Mouse (Mus musculus) limb, embryonic 13.5 days (tissue): ENCODE results near the gene Pphln1. TPM values are rescaled to one million over a fixed set of nuclear protein-coding genes. Genes with fewer than 3 reads are reported as not detected.

Source experiments
- ATAC-seq: fragments of 200-750 bp; cut with Nextera tagmentation; 2 replicates; pipeline ENCODE4 v1.8.0; 2017; ENCODE audit warnings: low read depth, moderate number of reproducible peaks, moderate TSS enrichment; ENCODE audit not compliant: low FRiP score
- H3K27ac ChIP-seq: fragments of 300-500 bp; sonication (generic); 2 replicates; pipeline ENCODE4 v1.5.1; 2015; ENCODE audit warnings: inconsistent platforms, mild to moderate bottlenecking, moderate library complexity
- H3K27me3 ChIP-seq: fragments of 300-500 bp; sonication (generic); 2 replicates; pipeline ENCODE4 v1.6.1; 2015; ENCODE audit warnings: mild to moderate bottlenecking, inconsistent platforms
- H3K36me3 ChIP-seq: fragments of 300-500 bp; sonication (generic); 2 replicates; pipeline ENCODE4 v1.6.1; 2015; ENCODE audit warnings: inconsistent platforms, mild to moderate bottlenecking, moderate library complexity
- H3K4me1 ChIP-seq: fragments of 300-500 bp; sonication (generic); 2 replicates; pipeline ENCODE4 v1.6.1; 2015; ENCODE audit warnings: inconsistent platforms
- H3K4me2 ChIP-seq: fragments of 300-500 bp; sonication (generic); replicated peaks from 2 replicates; pipeline ENCODE4 v1.6.1; 2015; ENCODE audit warnings: inconsistent platforms, mild to moderate bottlenecking, moderate library complexity
- H3K4me3 ChIP-seq: fragments of 300-500 bp; sonication (generic); 2 replicates; pipeline ENCODE4 v1.5.1; 2015; ENCODE audit warnings: moderate library complexity, mild to moderate bottlenecking, inconsistent platforms
- H3K9ac ChIP-seq: fragments of 300-500 bp; sonication (generic); 2 replicates; pipeline ENCODE4 v1.6.1; 2015; ENCODE audit warnings: mild to moderate bottlenecking, inconsistent platforms
- H3K9me3 ChIP-seq: fragments of 300-500 bp; sonication (generic); 2 replicates; pipeline ENCODE4 v1.6.1; 2016; ENCODE audit warnings: inconsistent platforms
- WGBS: fragments of 180-500 bp; shearing (Covaris S2); methylation state at CpG from one replicate; pipeline ENCODE4 v1.1.7; 2015; 5-methylcytosine and 5-hydroxymethylcytosine counted together
- polyA plus RNA-seq: library from polyadenylated mRNA; unstranded; fragments of >200 nt; fragmentation: Nextera tagmentation; extraction: Ambion mirVana; gene quantifications from 2 replicates; pipeline ENCODE4 v1.2.1, GENCODE M21; 2015

Gene Pphln1
- polyA plus RNA-seq, 1 experiment from 2014 or later, result 62.8 TPM

DNA sequence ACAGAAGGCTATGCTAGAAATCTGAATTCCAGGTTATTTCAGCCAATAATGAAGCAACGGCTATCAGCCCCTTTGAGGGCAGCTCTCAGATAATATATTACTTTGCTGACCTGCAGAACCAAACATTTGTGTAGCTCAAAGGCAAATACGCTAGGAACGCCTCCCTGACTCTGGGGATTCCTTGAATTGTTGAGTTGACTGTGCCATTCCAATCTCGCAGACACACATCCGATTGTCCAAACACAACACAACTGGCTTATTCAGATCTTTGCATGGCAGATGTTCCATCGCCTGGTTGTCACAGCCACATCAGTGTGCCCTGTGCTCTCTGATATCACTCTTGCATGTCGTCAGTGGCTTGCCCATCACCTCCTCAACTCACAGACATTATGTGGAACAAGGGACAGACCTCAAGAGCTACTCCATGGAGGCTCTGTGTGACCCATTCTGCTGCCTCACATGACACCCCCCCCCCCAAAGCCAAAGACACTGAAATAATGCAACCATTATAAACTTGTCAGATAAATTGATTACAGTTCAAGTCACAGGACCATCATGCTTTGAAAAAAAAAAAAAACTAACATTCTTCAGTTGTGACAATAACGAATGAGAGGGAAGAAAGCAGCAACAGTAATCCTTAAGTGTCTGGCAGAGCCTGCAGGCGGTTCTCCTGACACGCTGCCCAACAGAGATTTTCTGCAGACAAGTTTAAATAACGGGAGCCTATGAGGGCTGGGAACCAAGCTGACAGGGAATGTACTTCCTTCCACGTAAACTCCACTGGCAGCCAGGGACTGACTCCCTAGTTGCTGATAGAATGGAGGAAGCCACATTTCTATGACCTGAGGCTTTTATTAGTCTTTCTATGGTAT lies 131.9 kb downstream of the Pphln1 start:
- no peak overlapping the region for H3K4me3 ChIP-seq
- H3K27ac ChIP-seq, result peak overlapping the region; percentile 15; the same call in 1 of the 2 replicates
- no peaks in the 10 kb centered on the region for H3K27me3 ChIP-seq
- H3K36me3 ChIP-seq, result no peaks in the 10 kb centered on the region
- H3K9me3 ChIP-seq, result no peaks in the 10 kb centered on the region
- H3K9ac ChIP-seq, result no peak overlapping the region
- no peak overlapping the region for H3K4me2 ChIP-seq
- WGBS, result 48% methylated on average over 12 of the region's 12 CpGs
- H3K4me1 ChIP-seq, result peaks cover 53% of the 10 kb centered on the region
- ATAC-seq, result no peak

DNA sequence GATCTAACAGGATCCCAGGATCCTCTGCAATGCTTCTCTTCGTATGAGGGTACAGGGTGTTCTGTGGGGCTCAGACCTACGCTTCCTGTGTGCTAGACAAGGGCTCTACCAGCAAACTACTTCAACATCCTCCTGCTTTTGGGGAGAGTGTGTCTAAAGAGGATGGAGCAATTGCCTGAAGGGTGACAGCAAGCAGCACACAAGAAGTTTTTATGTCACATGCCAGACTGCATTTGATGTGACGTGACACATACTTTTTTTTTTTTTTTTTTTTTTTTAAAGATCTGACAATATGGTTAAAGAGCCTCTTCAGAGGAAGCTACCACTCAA lies 132.5 kb downstream of the Pphln1 start:
- Histone ChIP-seq H3K4me2 (no peak overlapping the region), H3K27me3 (no peaks in the 10 kb centered on the region)

DNA sequence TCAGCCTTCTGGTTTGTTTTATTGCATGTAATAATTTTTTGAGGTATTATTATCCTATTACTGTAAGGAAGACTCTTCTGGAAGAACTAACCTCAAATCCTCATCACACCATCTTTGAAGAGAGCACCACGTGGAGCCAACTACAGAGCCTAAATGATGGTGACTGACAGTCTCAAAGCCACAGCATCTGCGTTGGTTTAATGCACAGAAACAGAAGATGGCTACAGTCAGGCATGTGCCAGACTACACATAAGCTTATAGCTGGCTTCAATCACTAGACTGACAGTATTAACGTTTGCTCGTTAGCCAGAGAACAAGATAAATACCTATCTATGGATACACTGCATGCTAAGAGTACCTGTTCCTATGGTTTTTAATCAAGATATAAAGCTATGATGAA lies 138.0 kb downstream of the Pphln1 start:
- WGBS, result 61% methylated on average over 4 of the region's 4 CpGs
- ATAC-seq, result no peak
- Histone ChIP-seq H3K9ac (no peak overlapping the region), H3K4me2 (no peak overlapping the region), H3K9me3 (no peaks in the 10 kb centered on the region), H3K4me3 (no peak overlapping the region), H3K27ac (no peak overlapping the region), H3K27me3 (no peaks in the 10 kb centered on the region), H3K4me1 (peaks cover 65% of the 10 kb centered on the region), H3K36me3 (0 out of 2 replicates have a peak, but pooled peaks cover 8% of the 10 kb centered on the region)

More for the DNA sequence above, 132.5 kb downstream of the Pphln1 start:
- 64% methylated on average over 3 of the region's 3 CpGs for WGBS
- Histone ChIP-seq H3K36me3 (no peaks in the 10 kb centered on the region), H3K4me3 (no peak overlapping the region), H3K27ac (0 out of 2 replicates have a peak overlapping the region, but pooled peaks have one; percentile 15), H3K4me1 (peaks cover 54% of the 10 kb centered on the region), H3K9ac (no peak overlapping the region), H3K9me3 (no peaks in the 10 kb centered on the region)
- no peak for ATAC-seq

DNA sequence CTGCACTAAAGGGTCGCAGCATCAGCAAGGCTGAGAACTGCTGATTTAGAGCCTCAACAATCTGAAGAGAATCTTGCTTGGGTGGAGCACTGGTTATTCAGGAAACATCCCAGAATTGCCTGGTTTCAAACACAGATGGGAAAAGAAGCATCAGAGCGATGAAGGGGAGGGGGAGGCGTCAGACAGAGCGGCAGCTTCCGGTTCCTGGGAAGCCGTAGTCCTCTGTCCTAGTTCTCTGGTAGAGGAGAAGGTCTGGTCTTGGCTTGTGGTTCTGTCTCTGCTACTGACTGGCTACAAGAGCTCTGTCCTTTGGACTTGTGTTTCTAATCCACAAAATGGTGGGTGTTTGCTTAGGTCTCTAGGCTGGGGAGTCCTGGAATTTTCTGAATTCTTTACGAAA lies 139.6 kb downstream of the Pphln1 start:
- Histone ChIP-seq H3K27me3 (no peaks in the 10 kb centered on the region), H3K4me3 (no peak overlapping the region), H3K4me2 (no peak overlapping the region), H3K4me1 (peaks cover 66% of the 10 kb centered on the region), H3K9me3 (no peaks in the 10 kb centered on the region), H3K36me3 (0 out of 2 replicates have a peak, but pooled peaks cover 9% of the 10 kb centered on the region), H3K27ac (peak overlapping the region; percentile 55; the same call in 1 of the 2 replicates), H3K9ac (no peak overlapping the region)
- 75% methylated on average over 7 of the region's 7 CpGs for WGBS
- ATAC-seq, result no peak

DNA sequence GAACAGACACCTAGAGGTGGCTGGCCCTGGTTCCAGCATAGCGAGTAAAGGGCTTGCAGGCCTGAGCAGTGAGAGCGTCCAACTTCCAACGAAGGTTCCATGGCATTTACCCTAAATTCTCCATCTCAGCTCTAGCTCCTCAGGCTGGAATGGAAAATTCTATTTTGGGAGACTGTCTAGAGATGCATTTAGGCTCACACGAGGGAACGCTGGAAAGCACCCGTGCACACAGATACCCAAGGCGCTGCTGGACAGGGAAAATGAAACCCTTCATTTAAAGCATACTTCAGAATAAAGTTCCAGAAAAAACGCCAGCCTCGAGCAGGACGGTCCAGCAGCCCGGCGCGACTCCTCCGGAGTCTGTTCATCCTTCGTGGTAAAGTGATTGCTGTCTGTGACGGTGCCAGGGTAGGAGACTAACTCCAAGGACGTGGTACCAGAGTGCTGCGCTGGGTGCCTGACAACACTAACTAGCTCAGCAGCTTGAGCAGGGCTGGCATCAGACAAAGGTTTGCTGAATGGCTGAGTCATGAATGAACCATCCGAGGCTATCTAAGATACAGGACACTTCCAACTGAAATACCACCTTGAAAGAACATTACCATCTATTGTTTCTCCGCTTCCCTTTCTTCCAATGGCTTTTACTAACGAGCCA lies 140.5 kb downstream of the Pphln1 start:
- H3K4me3 ChIP-seq, result no peak overlapping the region
- H3K36me3 ChIP-seq, result peaks cover 11% of the 10 kb centered on the region; the same call in 1 of the 2 replicates
- peaks cover 60% of the 10 kb centered on the region for H3K4me1 ChIP-seq
- H3K27me3 ChIP-seq, result no peaks in the 10 kb centered on the region
- H3K9ac ChIP-seq, result no peak overlapping the region
- 86% methylated on average over 21 of the region's 21 CpGs for WGBS
- no peak overlapping the region; the same call in 1 of the 2 replicates for H3K27ac ChIP-seq
- H3K9me3 ChIP-seq, result no peaks in the 10 kb centered on the region
- H3K4me2 ChIP-seq, result no peak overlapping the region
- ATAC-seq, result no peak

DNA sequence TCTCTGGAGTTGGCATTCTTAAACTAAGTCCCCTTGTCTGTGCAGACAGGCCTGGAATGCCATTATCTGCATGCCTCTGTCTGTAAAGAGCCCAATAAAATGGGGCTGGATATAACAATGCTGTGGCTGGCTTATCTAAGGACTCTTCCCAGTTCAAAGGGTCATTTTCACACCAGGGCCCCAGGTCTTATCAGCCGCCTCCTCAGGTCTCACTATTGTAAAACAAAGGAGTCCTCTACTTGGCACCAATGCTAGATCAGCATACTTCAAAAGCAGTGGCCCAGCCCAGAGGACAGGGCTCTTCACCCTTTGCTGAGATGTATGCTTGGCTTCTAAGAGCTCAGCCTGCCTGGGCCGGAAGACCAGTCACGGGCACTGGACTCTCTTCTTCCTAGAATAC lies 141.3 kb downstream of the Pphln1 start:
- Histone ChIP-seq H3K27me3 (no peaks in the 10 kb centered on the region), H3K4me3 (no peak overlapping the region), H3K4me2 (no peak overlapping the region), H3K36me3 (peaks cover 13% of the 10 kb centered on the region; the same call in 1 of the 2 replicates), H3K4me1 (peaks cover 53% of the 10 kb centered on the region), H3K27ac (no peak overlapping the region), H3K9ac (no peak overlapping the region), H3K9me3 (no peaks in the 10 kb centered on the region)
- 68% methylated on average over 3 of the region's 3 CpGs for WGBS
- no peak for ATAC-seq

Other genes with a start within 250 kb of the Pphln1 start
- gene Gxylt1, start 123.2 kb upstream of the Pphln1 start, polyA plus RNA-seq, result 17.6 and 18.0 TPM in 2 replicates
- 66.4 and 66.7 TPM in 2 replicates for gene Yaf2, start 61.4 kb upstream of the Pphln1 start, polyA plus RNA-seq
- 149 and 162 TPM in 2 replicates for gene Zcrb1, start within 50 bp of the Pphln1 start, polyA plus RNA-seq
- gene Prickle1, start 197.5 kb downstream of the Pphln1 start, polyA plus RNA-seq, result 56.8 and 57.2 TPM in 2 replicates